Mouse (Mus musculus) heart, postnatal 0 days (tissue): ENCODE measurements around the gene Tgfb1.

ENCODE experiments used
- CTCF ChIP-seq: IDR thresholded peaks from 2 replicates; pipeline ENCODE4 v1.5.1; 2016; ENCODE audit warnings: antibody characterized with exemption, control low read depth, low read depth
- EP300 ChIP-seq: IDR thresholded peaks from 2 replicates; pipeline ENCODE4 v1.6.1; 2016; ENCODE audit warnings: antibody characterized with exemption, low read depth

DNA sequence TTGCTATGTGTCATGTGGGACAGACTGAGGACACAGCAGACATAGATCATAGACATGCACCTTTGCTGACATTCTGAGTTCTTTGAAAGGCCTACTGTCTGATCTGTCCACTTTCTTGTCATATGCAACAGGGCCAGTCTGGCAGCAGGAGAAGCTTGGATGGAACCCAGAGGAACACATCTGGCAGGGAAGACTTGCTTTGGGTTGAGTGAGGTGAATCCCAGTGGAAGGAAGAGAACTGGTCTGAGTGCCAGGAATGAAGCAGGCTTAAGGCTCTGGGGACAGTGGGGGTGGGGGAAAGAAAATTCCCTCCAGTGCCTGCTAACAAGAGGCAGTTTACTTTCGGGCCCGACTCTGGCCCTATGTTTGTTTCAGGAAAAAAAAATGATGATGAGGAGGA, 43.1 kb downstream of the Tgfb1 start:
- TF ChIP-seq CTCF (no peak), EP300 (no peak)
